Mouse (Mus musculus) cerebellum, adult 11-12 months (tissue): ENCODE measurements around the gene Reg2.
"Not testable (repeated sequence)": the region's sequence is repeated elsewhere in the genome, so short reads cannot be mapped to it uniquely, and the experiment has no call there.

ENCODE experiments used
- DNase-seq: peaks from one replicate; pipeline ENCODE4 v3.0.0; 2022

Reg2 gene

GRCm38 (mm10) chr6:78395323-78395722 is at the start of gene Reg2:
Gene Reg2, plus strand, starts transcription at chr6:78395623.
- DNase-seq, result not testable (repeated sequence)

GRCm38 (mm10) chr6:78361971-78362563 is 33.4 kb upstream of the Reg2 start:
- DNase-seq, result no peak

DNA sequence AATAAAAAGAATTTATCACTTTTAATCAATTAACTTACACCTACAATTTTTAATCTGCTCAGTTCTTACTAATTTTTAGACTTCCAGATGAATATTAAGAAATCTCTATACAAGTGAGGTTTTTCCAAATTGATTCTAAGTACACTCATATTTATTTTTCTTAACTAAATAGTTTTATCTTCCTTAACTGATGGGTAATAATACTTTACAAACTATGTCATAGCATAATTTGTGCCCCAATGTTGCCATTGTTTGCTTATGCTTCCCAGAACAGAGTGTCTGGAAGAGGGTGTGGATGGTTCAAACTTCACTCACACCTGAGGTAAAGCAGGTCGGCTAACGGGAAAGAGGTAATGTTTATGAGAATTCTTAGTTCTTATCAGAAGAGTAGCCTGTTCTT is 25.1 kb upstream of the Reg2 start, which contains the start of gene Reg3b:
TSS of gene Reg3b (plus strand) at position 301 of the 400 bp plus-strand sequence.
- DNase-seq, result no peak

DNA sequence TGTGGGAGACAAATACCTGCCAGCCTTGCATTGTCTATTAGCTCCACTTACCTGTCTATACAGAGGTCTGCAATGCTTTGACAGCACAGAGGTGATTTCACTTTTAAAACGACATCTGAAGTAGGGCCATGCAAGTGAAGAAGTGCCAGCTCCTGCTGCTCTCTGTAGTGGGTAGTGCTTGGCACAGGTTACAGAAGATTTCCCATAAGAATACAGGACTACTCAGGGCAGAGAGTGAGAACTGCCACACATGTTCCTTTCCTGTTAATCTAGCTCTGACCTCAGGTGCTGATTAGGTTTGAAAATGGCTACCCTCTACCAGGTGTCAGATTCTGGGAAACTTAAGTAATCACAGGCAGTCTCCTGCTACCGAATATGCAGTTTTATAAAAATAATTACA is 16.7 kb upstream of the Reg2 start, which contains the start of gene Reg3d:
TSS of gene Reg3d (minus strand) at position 101 of the 400 bp plus-strand sequence.
- no peak for DNase-seq

GRCm38 (mm10) chr6:78380409-78380808 is 15.0 kb upstream of the Reg2 start, which contains the start of gene Reg3a:
Gene Reg3a, plus strand, starts transcription at chr6:78380709.
- no peak for DNase-seq

GRCm38 (mm10) chr6:78385609-78386008 is 9.8 kb upstream of the Reg2 start:
- no peak for DNase-seq

- DNase-seq, result not testable (repeated sequence)
Measured at GRCm38 (mm10) chr6:78422411-78422810, 27.0 kb downstream of the Reg2 start, which contains the start of gene Reg1. Gene Reg1, plus strand, starts transcription at chr6:78422711.

- DNase-seq, result no peak
Measured at GRCm38 (mm10) chr6:78425497-78425896, 30.1 kb downstream of the Reg2 start.

GRCm38 (mm10) chr6:78447202-78447601 is 51.8 kb downstream of the Reg2 start:
- no peak for DNase-seq

DNA sequence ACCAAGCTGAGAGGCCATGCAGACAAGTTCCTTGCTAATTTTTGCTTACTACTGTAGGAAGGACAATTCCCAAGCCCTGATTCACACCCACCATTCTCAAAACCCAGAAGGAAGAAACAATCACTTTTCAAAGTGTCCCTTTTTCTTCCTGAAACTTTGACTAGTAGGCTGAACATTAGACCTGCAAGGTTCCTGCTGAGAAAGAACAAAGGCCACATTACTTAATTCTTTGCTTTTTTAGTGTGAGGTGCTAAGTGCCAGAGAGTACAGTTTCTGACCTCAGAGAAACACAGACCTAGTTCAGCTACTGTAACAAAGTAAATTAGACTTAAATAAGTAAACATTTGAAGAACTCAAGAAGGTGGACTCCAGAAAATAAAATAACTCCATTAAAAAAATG is 53.0 kb downstream of the Reg2 start:
- no peak for DNase-seq

DNA sequence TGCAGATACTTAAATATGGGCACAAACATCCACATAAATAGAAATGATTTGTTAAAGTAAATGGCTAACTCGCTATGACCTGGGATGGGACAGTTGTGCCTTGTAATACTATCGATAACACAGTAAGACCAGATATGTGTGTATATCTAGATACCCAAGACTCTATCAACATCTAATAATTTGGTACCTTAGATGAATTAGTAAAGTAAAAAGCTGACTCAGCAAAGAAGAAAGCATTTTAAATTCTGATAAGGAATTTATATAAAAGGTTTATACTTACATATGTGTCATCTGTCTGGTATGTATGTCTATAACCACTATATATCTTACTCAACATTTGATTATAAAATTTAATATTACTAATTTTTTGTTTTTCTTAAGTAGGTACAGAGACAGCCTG is 57.4 kb downstream of the Reg2 start:
- DNase-seq, result no peak
